Mouse (Mus musculus) small intestine, adult 2 months (tissue): ENCODE results near the gene Thrb.

Experiments used
- CTCF ChIP-seq: fragments of 200-500 bp; IDR thresholded peaks from 2 replicates; pipeline ENCODE4 v1.5.1; 2012; ENCODE audit warnings: low read depth, mild to moderate bottlenecking, control low read depth, inconsistent platforms, low read length, moderate library complexity, mixed read lengths; ENCODE audit not compliant: insufficient replicate concordance, insufficient read length; ENCODE audit errors: extremely low read depth
- POLR2A ChIP-seq: fragments of 200-500 bp; IDR thresholded peaks from 2 replicates; pipeline ENCODE4 v1.6.1; 2012; ENCODE audit warnings: low read depth, mild to moderate bottlenecking, control low read depth, inconsistent platforms, low read length, moderate library complexity

DNA sequence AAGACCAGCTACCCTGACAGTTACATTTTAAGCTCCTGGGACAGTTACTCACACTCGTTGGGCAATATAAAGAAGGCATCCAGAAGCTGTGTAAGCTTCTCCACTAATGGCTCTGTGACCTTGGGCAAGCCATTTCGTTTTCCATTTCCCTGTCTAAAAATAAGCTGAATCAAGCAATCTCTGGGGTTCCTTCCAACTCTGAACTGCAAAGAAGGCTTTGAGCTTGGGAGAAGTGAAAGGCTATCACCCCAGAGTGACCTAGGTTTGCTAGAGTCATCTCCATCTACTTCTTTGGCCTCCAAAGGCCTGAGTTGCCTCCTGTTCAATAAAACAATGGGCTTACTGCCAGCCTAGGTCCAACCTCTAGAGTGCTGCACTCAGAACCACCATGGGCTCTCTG is 242.4 kb downstream of the Thrb start:
- TF ChIP-seq CTCF (no peak), POLR2A (no peak)
